Mouse (Mus musculus) forebrain, embryonic 10.5 days (tissue): ENCODE results near the gene Med28. TPM values are rescaled to one million over a fixed set of nuclear protein-coding genes. Genes with fewer than 3 reads are reported as not detected.

ENCODE experiments used
- DNase-seq: peaks from one replicate; pipeline ENCODE4 v3.0.0-alpha.2; 2017; ENCODE audit warnings: low spot score; ENCODE audit errors: extremely low spot score
- H3K27ac ChIP-seq: fragments of 300-500 bp; sonication (generic); 2 replicates; pipeline ENCODE4 v1.5.1; 2016; ENCODE audit warnings: mild to moderate bottlenecking
- H3K27me3 ChIP-seq: fragments of 300-500 bp; sonication (generic); 2 replicates; pipeline ENCODE4 v1.6.1; 2016; ENCODE audit warnings: mild to moderate bottlenecking; ENCODE audit not compliant: poor library complexity, severe bottlenecking
- H3K36me3 ChIP-seq: fragments of 300-500 bp; sonication (generic); replicated peaks from 2 replicates; pipeline ENCODE4 v1.6.1; 2016; ENCODE audit warnings: mild to moderate bottlenecking, moderate library complexity
- H3K4me1 ChIP-seq: fragments of 300-500 bp; sonication (generic); 2 replicates; pipeline ENCODE4 v1.6.1; 2016
- H3K4me3 ChIP-seq: fragments of 300-500 bp; sonication (generic); 2 replicates; pipeline ENCODE4 v1.5.1; 2016; ENCODE audit warnings: mild to moderate bottlenecking, moderate library complexity
- H3K9me3 ChIP-seq: fragments of 300-500 bp; sonication (generic); 2 replicates; pipeline ENCODE4 v1.6.1; 2016; ENCODE audit warnings: mild to moderate bottlenecking, moderate library complexity
- WGBS: fragments of 180-500 bp; shearing (Covaris S2); methylation state at CpG from one replicate; pipeline ENCODE4 v1.1.7; 2016; 5-methylcytosine and 5-hydroxymethylcytosine counted together
- polyA plus RNA-seq: library from polyadenylated mRNA; unstranded; fragments of >200 nt; fragmentation: Nextera tagmentation; extraction: Ambion mirVana; gene quantifications from 2 replicates; pipeline ENCODE4 v1.2.1, GENCODE M21; 2016

Gene Med28
- polyA plus RNA-seq, result 287 and 301 TPM in 2 replicates

GRCm38 (mm10) chr5:45519960-45520808 lies at the start of gene Med28:
Gene Med28 (plus strand): TSS chr5:45520229.
- no peaks in the 10 kb centered on the region for H3K27me3 ChIP-seq
- H3K36me3 ChIP-seq, result peaks cover 31% of the 10 kb centered on the region
- peaks cover 19% of the 10 kb centered on the region for H3K4me1 ChIP-seq
- peak; percentile 92 for DNase-seq
- no peaks in the 10 kb centered on the region for H3K9me3 ChIP-seq
- WGBS, result 2% methylated on average over 56 of the region's 56 CpGs
- peak within 1 kb of the TSS; percentile 94 for H3K27ac ChIP-seq
- peak within 1 kb of the TSS; percentile 94 for H3K4me3 ChIP-seq

- WGBS, result 66% methylated on average over 7 of the region's 7 CpGs
- Histone ChIP-seq H3K4me1 (peaks cover 5% of the 10 kb centered on the region; the same call in 1 of the 2 replicates), H3K36me3 (no peaks in the 10 kb centered on the region), H3K27me3 (no peaks in the 10 kb centered on the region), H3K9me3 (no peaks in the 10 kb centered on the region), H3K27ac (no peak overlapping the region), H3K4me3 (no peak overlapping the region)
- DNase-seq, result no peak
Observed at GRCm38 (mm10) chr5:45472880-45473450, 47.1 kb upstream of the Med28 start.

- H3K4me3 ChIP-seq, result no peak overlapping the region
Observed at GRCm38 (mm10) chr5:45473521-45473920, 46.5 kb upstream of the Med28 start.

GRCm38 (mm10) chr5:45474215-45474614 lies 45.8 kb upstream of the Med28 start:
- Histone ChIP-seq H3K4me3 (no peak overlapping the region), H3K27ac (no peak overlapping the region), H3K27me3 (no peaks in the 10 kb centered on the region), H3K9me3 (no peaks in the 10 kb centered on the region), H3K36me3 (no peaks in the 10 kb centered on the region), H3K4me1 (peaks cover 5% of the 10 kb centered on the region; the same call in 1 of the 2 replicates)
- WGBS, result 35% methylated on average over 6 of the region's 6 CpGs
- no peak for DNase-seq

More at GRCm38 (mm10) chr5:45473521-45473920, 46.5 kb upstream of the Med28 start:
- no peak overlapping the region for H3K27ac ChIP-seq
- H3K4me1 ChIP-seq, result peaks cover 5% of the 10 kb centered on the region; the same call in 1 of the 2 replicates
- no peaks in the 10 kb centered on the region for H3K36me3 ChIP-seq
- no peaks in the 10 kb centered on the region for H3K27me3 ChIP-seq
- H3K9me3 ChIP-seq, result no peaks in the 10 kb centered on the region
- no peak for DNase-seq
- WGBS, result 90% methylated on average over 1 of the region's 1 CpGs

GRCm38 (mm10) chr5:45474758-45475157 lies 45.3 kb upstream of the Med28 start:
- Histone ChIP-seq H3K27ac (no peak overlapping the region), H3K27me3 (no peaks in the 10 kb centered on the region), H3K4me1 (peaks cover 5% of the 10 kb centered on the region; the same call in 1 of the 2 replicates), H3K4me3 (no peak overlapping the region), H3K36me3 (no peaks in the 10 kb centered on the region), H3K9me3 (no peaks in the 10 kb centered on the region)
- 82% methylated on average over 3 of the region's 4 CpGs for WGBS
- no peak for DNase-seq

- Histone ChIP-seq H3K36me3 (no peaks in the 10 kb centered on the region), H3K4me3 (no peak overlapping the region), H3K27me3 (no peaks in the 10 kb centered on the region), H3K4me1 (peaks cover 5% of the 10 kb centered on the region; the same call in 1 of the 2 replicates), H3K27ac (no peak overlapping the region), H3K9me3 (no peaks in the 10 kb centered on the region)
- WGBS, result 93% methylated on average over 5 of the region's 5 CpGs
- no peak for DNase-seq
Observed at GRCm38 (mm10) chr5:45475771-45476170, 44.3 kb upstream of the Med28 start.

- Histone ChIP-seq H3K4me1 (peaks cover 5% of the 10 kb centered on the region; the same call in 1 of the 2 replicates), H3K9me3 (no peaks in the 10 kb centered on the region), H3K36me3 (no peaks in the 10 kb centered on the region), H3K27ac (no peak overlapping the region), H3K4me3 (no peak overlapping the region), H3K27me3 (no peaks in the 10 kb centered on the region)
- DNase-seq, result no peak
- WGBS, result 71% methylated on average over 6 of the region's 6 CpGs
Observed at GRCm38 (mm10) chr5:45476288-45476687, 43.7 kb upstream of the Med28 start.

- Histone ChIP-seq H3K36me3 (no peaks in the 10 kb centered on the region), H3K27me3 (no peaks in the 10 kb centered on the region), H3K4me1 (peaks cover 5% of the 10 kb centered on the region; the same call in 1 of the 2 replicates), H3K9me3 (no peaks in the 10 kb centered on the region), H3K4me3 (no peak overlapping the region), H3K27ac (no peak overlapping the region)
- DNase-seq, result no peak
- WGBS, result 84% methylated on average over 7 of the region's 7 CpGs
Observed at GRCm38 (mm10) chr5:45477601-45478000, 42.4 kb upstream of the Med28 start.

- H3K4me3 ChIP-seq, result no peak overlapping the region
- DNase-seq, result no peak
Observed at GRCm38 (mm10) chr5:45480066-45480465, 40.0 kb upstream of the Med28 start.

GRCm38 (mm10) chr5:45481125-45481524 lies 38.9 kb upstream of the Med28 start:
- 78% methylated on average over 2 of the region's 2 CpGs for WGBS
- Histone ChIP-seq H3K9me3 (no peaks in the 10 kb centered on the region), H3K27ac (no peak overlapping the region), H3K36me3 (no peaks in the 10 kb centered on the region), H3K27me3 (no peaks in the 10 kb centered on the region), H3K4me1 (peaks cover 4% of the 10 kb centered on the region; the same call in 1 of the 2 replicates), H3K4me3 (no peak overlapping the region)
- DNase-seq, result no peak

More at GRCm38 (mm10) chr5:45480066-45480465, 40.0 kb upstream of the Med28 start:
- Histone ChIP-seq H3K4me1 (peaks cover 5% of the 10 kb centered on the region; the same call in 1 of the 2 replicates), H3K27ac (no peak overlapping the region), H3K27me3 (no peaks in the 10 kb centered on the region), H3K9me3 (no peaks in the 10 kb centered on the region), H3K36me3 (no peaks in the 10 kb centered on the region)
- 97% methylated on average over 1 of the region's 1 CpGs for WGBS

GRCm38 (mm10) chr5:45482607-45483006 lies 37.4 kb upstream of the Med28 start:
- H3K27ac ChIP-seq, result no peak overlapping the region
- H3K9me3 ChIP-seq, result no peaks in the 10 kb centered on the region
- no peaks in the 10 kb centered on the region for H3K36me3 ChIP-seq
- H3K4me3 ChIP-seq, result no peak overlapping the region
- WGBS, result 76% methylated on average over 3 of the region's 3 CpGs
- no peaks in the 10 kb centered on the region for H3K4me1 ChIP-seq
- H3K27me3 ChIP-seq, result no peaks in the 10 kb centered on the region
- no peak for DNase-seq

- Histone ChIP-seq H3K4me1 (no peaks in the 10 kb centered on the region), H3K27ac (no peak overlapping the region), H3K9me3 (no peaks in the 10 kb centered on the region), H3K36me3 (no peaks in the 10 kb centered on the region), H3K27me3 (no peaks in the 10 kb centered on the region), H3K4me3 (no peak overlapping the region)
- WGBS, result 81% methylated on average over 1 of the region's 1 CpGs
- DNase-seq, result no peak
Observed at GRCm38 (mm10) chr5:45483654-45484053, 36.4 kb upstream of the Med28 start.

- no peaks in the 10 kb centered on the region for H3K9me3 ChIP-seq
- peaks cover 17% of the 10 kb centered on the region for H3K36me3 ChIP-seq
- no peak overlapping the region for H3K27ac ChIP-seq
- peaks cover 31% of the 10 kb centered on the region for H3K4me1 ChIP-seq
- whole genome bisulfite sequencing, result 63% methylated on average over 4 of the region's 4 CpGs
- H3K4me3 ChIP-seq, result no peak overlapping the region
- 0 out of 2 replicates have a peak, but pooled peaks cover 12% of the 10 kb centered on the region for H3K27me3 ChIP-seq
- DNase-seq, result no peak
Observed at GRCm38 (mm10) chr5:45491776-45492175, 28.3 kb upstream of the Med28 start.
